Mouse (Mus musculus) frontal cortex, postnatal 25 days (tissue): ENCODE measurements around the gene Mroh2a.

Source experiments
- DNase-seq, 2 experiments: peaks; one replicate each; pipeline ENCODE4 v3.0.0; 2022; ENCODE audit warnings: low spot score in 2 of 2

The Mroh2a gene

DNA sequence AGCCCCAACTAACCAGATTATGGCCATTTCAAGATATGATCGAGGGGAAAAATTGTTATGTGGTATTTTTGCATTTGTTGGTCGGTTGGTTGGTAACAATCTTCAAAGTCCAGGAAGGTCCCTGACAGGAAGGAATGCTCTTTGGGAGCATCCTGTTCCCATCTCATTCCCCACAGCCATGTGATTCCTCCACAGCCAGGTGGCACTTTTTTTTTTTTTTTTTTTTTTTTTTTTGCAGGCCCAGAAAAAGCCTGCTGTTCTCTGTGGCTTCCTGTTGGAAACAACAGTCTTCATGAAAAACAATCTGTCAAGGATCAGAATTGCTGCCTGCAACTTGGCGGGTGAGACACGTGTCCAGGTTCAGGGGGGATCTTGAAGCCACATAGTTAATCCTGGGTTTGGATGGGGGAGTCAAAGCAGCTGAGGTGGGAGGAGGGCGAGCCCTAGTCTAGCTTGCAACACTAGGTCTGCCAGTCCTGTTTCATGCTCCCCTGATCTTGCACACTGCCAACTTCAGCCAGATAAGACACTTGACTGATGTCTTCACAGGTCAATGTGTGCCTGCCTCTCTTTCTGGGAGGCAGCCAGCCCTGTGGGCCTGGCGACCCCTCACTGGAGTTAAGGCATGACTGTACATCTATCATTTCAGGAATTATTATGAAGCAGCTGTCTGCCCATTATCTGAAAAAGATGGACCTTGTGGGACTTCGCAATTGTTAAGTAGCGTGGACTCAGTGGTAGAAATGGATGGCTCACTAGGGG, 32.3 kb downstream of the Mroh2a start:
- DNase-seq, result no peak

GRCm38 (mm10) chr1:88259643-88260024, 32.8 kb downstream of the Mroh2a start:
- no peak for DNase-seq

DNA sequence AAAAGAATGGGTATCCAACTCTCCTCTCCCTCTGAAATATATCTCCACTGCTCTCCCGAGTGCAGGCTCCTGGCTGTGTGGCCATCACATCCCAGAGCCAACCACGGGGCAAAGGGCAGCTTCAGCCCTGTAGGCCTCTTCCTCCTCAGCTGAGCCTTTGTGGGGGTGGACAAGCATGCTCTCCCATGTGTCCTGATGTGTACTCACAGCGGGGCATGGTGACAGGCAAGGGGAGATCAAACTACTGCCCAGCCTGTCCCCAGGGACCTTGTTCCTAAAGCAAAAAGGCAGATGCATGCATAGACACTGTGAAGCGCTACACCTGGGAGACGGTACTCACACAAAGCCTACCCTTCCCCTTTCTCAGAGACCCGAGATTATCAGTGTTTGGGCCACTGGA, 33.3 kb downstream of the Mroh2a start:
- no peak for DNase-seq

GRCm38 (mm10) chr1:88260604-88261377, 34.0 kb downstream of the Mroh2a start:
- DNase-seq, result no peak

DNA sequence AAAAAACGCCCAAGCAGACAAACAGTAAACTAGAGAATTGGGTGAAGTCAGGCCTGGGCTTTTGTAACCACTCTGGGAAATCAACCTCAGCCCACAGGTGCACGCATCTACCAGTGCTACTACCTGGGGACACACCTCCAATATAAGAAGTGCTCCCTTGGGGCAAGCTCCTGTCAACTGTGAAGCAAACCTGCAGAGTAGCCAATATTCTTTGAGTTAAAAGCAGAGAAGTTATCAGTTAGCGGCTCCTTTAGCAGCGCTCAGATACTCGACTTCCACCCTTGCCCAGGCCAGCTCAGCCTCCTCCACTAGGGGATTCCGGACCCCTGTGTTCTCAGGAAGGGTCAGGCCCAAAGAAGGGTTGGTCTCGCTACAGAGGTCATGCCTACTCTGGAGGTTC, 34.9 kb downstream of the Mroh2a start:
- DNase-seq, result no peak

DNA sequence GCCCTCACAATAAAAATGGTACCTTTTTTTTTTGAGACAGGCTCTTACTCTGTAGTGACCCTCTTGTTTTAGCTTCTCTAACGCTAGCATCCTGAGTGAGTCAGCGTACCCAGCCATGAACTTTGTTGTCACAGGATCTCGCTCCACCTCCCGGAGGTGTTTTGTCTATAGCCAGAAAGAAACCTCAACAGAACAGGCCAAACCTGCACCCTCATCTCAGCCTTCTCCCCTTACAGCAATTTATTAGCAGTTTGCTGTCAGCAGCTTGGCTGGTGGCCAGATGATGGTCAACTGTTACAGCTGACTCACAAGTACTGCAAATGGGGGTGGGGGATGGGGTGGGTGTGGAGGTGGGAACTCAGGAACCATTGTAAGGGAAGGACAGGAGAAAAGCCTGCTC, 35.5 kb downstream of the Mroh2a start:
- no peak for DNase-seq

- DNase-seq, result no peak
Observed at GRCm38 (mm10) chr1:88262961-88263360, 36.2 kb downstream of the Mroh2a start.

DNA sequence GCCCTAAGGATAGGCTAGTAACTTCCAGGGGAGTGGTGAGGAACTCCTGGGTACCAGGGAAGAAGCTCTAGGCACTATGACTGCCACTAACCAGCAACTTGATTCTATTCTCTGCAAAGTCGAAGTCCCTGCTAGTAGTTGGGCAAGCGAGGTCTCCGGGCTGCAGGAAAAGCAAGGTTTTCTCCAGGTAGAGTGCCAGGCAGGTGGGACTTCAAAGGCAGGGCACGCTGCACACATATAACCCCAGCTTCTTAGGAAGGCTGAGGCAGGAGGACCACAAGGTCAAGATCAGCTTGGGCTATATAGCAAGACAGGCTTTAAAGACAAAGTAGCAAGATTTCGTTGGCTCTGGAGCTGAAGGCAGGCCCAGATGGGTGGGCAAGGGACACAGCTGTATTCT, 37.0 kb downstream of the Mroh2a start:
- DNase-seq, result no peak

- DNase-seq, result no peak
Observed at GRCm38 (mm10) chr1:88264237-88264868, 37.6 kb downstream of the Mroh2a start.

DNA sequence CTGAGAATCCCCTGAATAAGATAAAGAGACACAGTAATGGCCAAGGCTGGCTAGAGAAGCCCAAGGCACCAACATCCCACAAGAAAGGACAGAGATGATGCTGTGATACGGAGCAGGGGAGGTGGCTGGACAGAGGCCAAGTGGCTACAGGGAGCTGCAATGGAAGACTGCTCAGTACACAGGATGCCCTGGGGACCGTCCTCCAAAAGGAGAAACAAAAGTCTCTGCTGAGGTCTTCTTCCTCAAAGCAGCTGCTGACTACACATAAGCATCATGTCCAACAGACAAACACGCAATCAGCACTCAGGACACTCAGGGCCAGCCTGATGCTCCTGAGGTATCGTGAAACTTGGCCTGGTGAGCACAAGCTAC, 38.1 kb downstream of the Mroh2a start:
- no peak for DNase-seq

GRCm38 (mm10) chr1:88266123-88266522, 39.3 kb downstream of the Mroh2a start:
- no peak for DNase-seq

- no peak for DNase-seq
Observed at GRCm38 (mm10) chr1:88267489-88267888, 40.7 kb downstream of the Mroh2a start.

DNA sequence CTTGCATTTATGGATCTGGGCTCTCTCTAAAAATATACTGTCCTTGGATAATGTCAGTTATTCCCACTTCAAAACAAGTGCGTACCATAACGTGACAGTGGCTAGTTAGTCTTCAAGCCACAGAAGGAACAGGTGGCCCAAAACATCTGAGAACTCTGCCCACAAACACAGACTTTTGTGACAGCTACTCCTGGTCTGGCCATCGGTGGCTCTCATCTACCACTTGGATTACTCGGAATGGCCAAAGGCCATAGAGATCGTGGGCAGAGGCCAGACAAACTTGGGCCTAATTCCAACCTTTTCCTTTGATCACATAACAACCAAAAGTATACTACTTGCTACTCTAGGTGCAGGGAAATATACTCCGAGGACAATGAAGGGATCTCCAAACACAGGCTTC, 41.3 kb downstream of the Mroh2a start:
- DNase-seq, result no peak

DNA sequence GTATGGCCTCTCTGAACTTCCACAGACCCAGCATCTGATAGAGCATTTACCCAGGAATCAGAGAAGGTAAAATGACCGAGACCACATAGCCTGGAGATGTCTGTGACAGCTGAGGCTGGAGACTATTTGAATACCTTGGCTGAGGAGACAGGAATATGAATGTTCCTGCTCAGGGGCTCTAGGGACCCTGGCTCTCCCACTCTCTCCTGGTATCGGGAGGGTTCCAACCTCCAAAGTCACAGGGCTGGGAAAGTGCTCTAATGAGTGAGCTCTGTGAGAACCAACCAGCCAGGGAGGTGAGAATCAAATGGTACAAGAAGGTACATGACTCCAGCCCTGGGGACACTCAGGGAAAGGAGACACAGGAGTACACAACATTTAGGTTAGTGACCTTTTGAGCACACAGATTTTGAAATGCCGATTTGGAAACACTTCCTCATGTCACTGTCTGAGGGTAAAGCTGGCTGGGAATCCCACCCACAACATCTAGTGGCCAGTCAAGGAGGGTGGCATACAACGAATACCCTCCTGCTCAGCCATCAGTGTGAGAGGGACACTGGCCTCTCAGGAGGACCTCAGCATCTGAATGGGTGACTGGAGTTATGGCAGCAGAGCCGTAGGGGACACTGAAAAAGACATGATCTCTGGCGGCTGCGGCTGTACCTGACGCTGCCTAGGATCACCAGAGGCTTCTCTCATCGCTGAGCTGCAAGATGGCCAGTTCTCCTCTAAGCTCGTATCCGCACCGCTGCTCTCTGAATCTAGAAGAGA, 42.9 kb downstream of the Mroh2a start:
- no peak for DNase-seq

DNA sequence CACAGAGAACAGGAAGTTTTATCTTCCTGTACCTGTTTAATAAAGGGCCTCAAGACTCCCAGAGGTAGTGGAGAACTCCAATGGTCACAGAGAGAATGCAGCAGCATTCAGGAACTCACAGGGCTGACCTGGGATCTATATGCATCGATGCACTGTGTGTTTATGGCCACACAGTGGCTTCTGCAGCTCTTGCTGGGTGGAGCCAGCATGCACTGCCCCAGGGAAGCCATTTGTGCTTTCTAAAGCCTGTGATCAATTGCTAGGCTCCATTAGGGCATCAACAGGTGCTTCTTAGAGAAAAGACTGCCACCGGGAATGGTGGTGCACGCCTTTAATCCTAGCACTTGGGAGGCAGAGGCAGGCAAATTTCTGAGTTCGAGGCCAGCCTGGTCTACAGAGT, 46.1 kb downstream of the Mroh2a start:
- no peak for DNase-seq

- no peak for DNase-seq
Observed at GRCm38 (mm10) chr1:88273326-88273725, 46.5 kb downstream of the Mroh2a start.

DNA sequence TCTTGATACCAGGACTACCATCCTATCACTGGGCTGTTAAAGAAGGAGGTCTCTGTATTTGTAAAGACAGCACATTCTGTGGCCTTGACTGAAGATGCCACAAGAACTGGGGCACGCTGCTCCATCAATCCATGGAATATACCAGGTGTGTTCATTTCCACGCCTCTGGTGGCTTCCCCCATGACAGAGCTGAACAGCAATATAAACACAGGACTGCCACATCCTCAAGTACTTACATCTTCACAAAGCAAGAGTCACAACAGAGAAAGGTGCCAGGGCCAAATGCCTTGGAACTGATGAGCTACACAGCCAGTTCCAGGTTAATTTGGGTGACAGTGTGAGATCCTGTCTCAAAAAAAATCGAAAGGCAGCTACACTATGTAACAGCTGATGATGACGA, 47.0 kb downstream of the Mroh2a start:
- DNase-seq, result no peak

DNA sequence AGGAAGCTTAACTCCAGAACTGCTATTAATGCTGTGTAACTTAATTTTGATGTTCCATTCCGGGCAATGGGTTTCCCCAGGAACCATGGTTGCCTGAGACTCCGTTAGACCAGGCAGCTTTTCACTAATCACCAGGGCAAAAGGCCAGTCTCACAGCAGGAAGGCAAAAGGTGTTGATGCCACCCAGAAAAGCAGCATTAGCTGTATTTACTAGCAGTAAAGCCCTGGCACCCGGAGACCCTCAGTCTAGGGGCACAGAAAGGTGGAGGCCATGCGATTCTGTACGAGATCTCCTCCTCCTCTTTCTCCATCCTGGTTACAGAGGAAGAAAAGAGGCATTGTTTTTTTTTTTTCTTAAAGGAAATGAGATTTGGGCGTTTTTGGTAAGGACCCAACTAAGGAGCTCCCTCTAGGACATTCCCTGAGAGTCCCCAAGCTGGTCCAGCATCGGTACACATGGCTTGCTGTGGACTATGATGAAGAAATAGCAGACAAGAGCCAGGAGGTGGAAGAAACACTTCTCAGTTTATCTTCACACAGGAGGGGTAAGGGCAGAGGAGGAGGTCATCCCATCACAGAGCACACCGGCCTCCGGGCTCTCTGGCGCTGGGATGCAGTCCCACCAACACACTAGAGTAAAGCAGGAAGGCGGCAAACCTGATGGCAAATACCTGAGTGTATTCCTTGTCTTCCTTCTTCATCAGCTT, 47.7 kb downstream of the Mroh2a start:
- no peak for DNase-seq

DNA sequence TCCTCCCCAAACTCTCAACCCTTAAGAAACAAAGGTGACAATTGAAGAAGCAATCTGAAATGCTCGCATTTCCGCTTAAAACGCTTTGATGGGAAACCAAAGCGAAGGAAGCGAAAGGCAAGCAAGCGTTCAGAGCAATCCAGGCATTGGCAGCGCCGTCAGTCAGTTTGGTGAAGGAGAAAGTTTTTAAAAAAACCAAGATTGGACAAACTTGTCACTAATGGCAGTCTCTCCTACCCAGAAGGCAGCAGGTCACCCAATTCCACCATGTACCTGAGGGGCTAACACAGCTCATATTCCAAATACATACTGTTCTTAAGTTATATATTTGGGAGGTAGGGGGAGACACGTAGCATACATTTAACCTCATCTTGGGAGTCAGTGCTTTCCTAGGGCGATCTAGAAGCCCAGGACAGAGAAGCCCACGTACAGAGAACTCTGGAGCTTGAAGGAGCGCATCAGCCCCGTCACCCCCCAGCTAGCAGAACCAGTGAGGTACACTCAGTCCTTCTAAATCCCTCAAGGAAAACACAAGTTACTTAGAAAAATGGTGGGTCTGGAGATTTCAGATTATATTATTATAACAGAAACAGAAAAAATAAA, 48.4 kb downstream of the Mroh2a start:
- DNase-seq, result no peak

- DNase-seq, result peak in 1 of 2 experiments; percentile 28
Observed at GRCm38 (mm10) chr1:88275698-88276523, 49.1 kb downstream of the Mroh2a start.
